26 mouse cellular contexts compared by ENCODE assay signal in the genomic region with DNA sequence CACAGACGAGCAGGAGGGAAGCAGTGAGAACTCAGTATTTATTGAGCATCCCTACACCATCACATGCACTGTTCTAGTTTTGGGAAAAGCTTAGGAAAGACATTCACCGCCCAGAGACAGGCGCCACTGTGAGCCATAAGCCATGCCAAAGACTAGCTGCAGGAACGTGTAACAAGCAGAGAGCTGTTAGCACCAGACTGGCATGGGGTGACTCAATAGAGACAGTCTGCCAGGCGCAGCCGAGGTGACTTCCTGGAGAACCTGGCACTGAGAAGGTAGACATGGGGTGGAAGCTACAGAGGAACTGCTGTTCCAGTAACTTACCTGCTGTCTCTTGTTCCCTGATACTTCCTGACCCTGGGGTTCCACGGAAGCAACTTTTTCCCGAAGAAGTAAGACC.
DNase-seq lines count a peak whose midpoint lies in the region; ATAC-seq and TF ChIP-seq lines count a peak whose summit lies in the region.
"Had no signal": no experiment of that assay in that cellular context is flagged by ENCODE, and none has a peak within 500 bp of the region (broad histone marks: within the 10 kb centered on the region; RNA-seq: fewer than 3 reads in every experiment).

No protein-coding gene starts in this region.

- ATAC-seq in cerebellum, adult (ENCODE audit: insufficient number of reproducible peaks, low FRiP score, low TSS enrichment) = peak; percentile 86
- ATAC-seq: activated CD4-positive, CD25-positive, alpha-beta regulatory T cell, adult 4 months; forebrain, embryonic 14.5 days; forebrain, postnatal 0 days; hindbrain, postnatal 0 days; inflammation-experienced regulatory T-cells, adult 6 months; intestine, embryonic 16.5 days had no signal

- H3K27me3 ChIP-seq in cerebellum, adult 2 months (ENCODE audit: control insufficient read depth, insufficient read depth, low read length) = no peaks in the 10 kb centered on the region
- H3K27me3 ChIP-seq: embryonic facial prominence, embryonic 12.5 days; embryonic facial prominence, embryonic 15.5 days; heart, embryonic 13.5 days had no signal

- peaks cover 20% of the 10 kb centered on the region for H3K4me1 ChIP-seq in cerebellum, adult 2 months (ENCODE audit: control insufficient read depth, insufficient read depth, low read length)
- H3K4me1 ChIP-seq: embryonic facial prominence, embryonic 12.5 days; embryonic facial prominence, embryonic 15.5 days; heart, embryonic 13.5 days had no signal

- TF ChIP-seq POLR2A in cerebellum, adult 2 months (IDR thresholded peaks at IDR 0.05; ENCODE audit: borderline replicate concordance, insufficient read depth, low read length) = no peak

- DNase-seq in cerebellum, postnatal 10 days = no peak
- peak; percentile 85 for DNase-seq in brain, adult 2 months (ENCODE audit: low read depth, low spot score)
- DNase-seq in cerebellum, adult 2 months = peak; percentile 69 to 87
- DNase-seq in cerebellum, adult 9-11 months = peak; percentile 85
- DNase-seq in left cerebral cortex, postnatal 25 days (ENCODE audit: low spot score in 2 of 2) = no peak
- DNase-seq in lung, postnatal 4 days = no peak
- no peak for DNase-seq in layer of hippocampus, postnatal 14 days (ENCODE audit: low spot score in 2 of 2)
- DNase-seq: adrenal gland, adult 8-10 months; adrenal gland, postnatal 25 days; forebrain, postnatal 0 days; gastrocnemius, adult 2 months; gastrocnemius, postnatal 14 days; heart, adult 18-20 months; heart, postnatal 14 days; heart, postnatal 4 days; kidney, adult 18-20 months had no signal

- 24% methylated on average over 8 of the region's 8 CpGs for WGBS in cerebellum, adult 2 months

- no peak overlapping the region for H3K27ac ChIP-seq in cerebellum, adult 2 months (ENCODE audit: insufficient read depth, low read length)
- H3K27ac ChIP-seq: embryonic facial prominence, embryonic 12.5 days; embryonic facial prominence, embryonic 15.5 days; gastrocnemius, adult 2 months; heart, embryonic 13.5 days; hindbrain, embryonic 14.5 days; hindbrain, postnatal 0 days had no signal

- H3K4me3 ChIP-seq in cerebellum, adult 2 months (replicated peaks; ENCODE audit: insufficient read depth, low read depth, low read length) = no peak overlapping the region
- H3K4me3 ChIP-seq: embryonic facial prominence, embryonic 12.5 days; embryonic facial prominence, embryonic 15.5 days; gastrocnemius, adult 2 months; heart, embryonic 13.5 days had no signal

- intact Hi-C loops in left cerebral cortex, postnatal 25 days (cut with DNase I) = no loop called here

- TF ChIP-seq CTCF in cerebellum, adult 2 months (IDR thresholded peaks at IDR 0.05; ENCODE audit: borderline replicate concordance, insufficient read depth, low read depth, low read length) = no peak; the same call in 1 of the 2 replicates

Comparison
In these comparisons a context has a peak if more than half of its experiments do, and no peak if none do; other contexts are left out.
1. DNase-seq: peak in brain, adult 2 months (single experiment), cerebellum, adult 2 months (2 of 2) and cerebellum, adult 9-11 months (single experiment); none in cerebellum, postnatal 10 days (0 of 2), left cerebral cortex, postnatal 25 days (0 of 2), lung, postnatal 4 days (0 of 2) and layer of hippocampus, postnatal 14 days (0 of 2).